Mouse (Mus musculus) stomach, postnatal 0 days (tissue): ENCODE measurements around the gene Cntn3. TPM values are rescaled to one million over a fixed set of nuclear protein-coding genes. Genes with fewer than 3 reads are reported as not detected.

Source experiments
- ATAC-seq: fragments of 200-750 bp; cut with Nextera tagmentation; 2 replicates; pipeline ENCODE4 v1.8.0; 2017; ENCODE audit not compliant: low FRiP score, low TSS enrichment
- DNase-seq: peaks from one replicate; pipeline ENCODE4 v3.0.0-alpha.2; 2016; ENCODE audit warnings: low spot score
- H3K27ac ChIP-seq: fragments of 300-500 bp; sonication (generic); replicated peaks from 2 replicates; pipeline ENCODE4 v1.5.1; 2014; ENCODE audit warnings: mild to moderate bottlenecking, control low read depth
- H3K27me3 ChIP-seq: fragments of 300-500 bp; sonication (generic); 2 replicates; pipeline ENCODE4 v1.6.1; 2014; ENCODE audit warnings: low read length; ENCODE audit not compliant: control insufficient read depth, insufficient read depth
- H3K36me3 ChIP-seq: fragments of 300-500 bp; sonication (generic); 2 replicates; pipeline ENCODE4 v1.6.1; 2014; ENCODE audit warnings: low read length, mixed read lengths; ENCODE audit not compliant: control insufficient read depth, insufficient read depth
- H3K4me1 ChIP-seq: fragments of 300-500 bp; sonication (generic); replicated peaks from 2 replicates; pipeline ENCODE4 v1.6.1; 2014; ENCODE audit warnings: antibody characterized with exemption; ENCODE audit not compliant: control insufficient read depth, insufficient read depth
- H3K4me2 ChIP-seq: fragments of 300-500 bp; sonication (generic); replicated peaks from 2 replicates; pipeline ENCODE4 v1.6.1; 2014; ENCODE audit warnings: low read depth, mild to moderate bottlenecking, control low read depth, moderate library complexity
- H3K4me3 ChIP-seq: fragments of 300-500 bp; sonication (generic); 2 replicates; pipeline ENCODE4 v1.5.1; 2014; ENCODE audit warnings: low read depth, low read length, control low read depth
- H3K9ac ChIP-seq: fragments of 300-500 bp; sonication (generic); 2 replicates; pipeline ENCODE4 v1.6.1; 2014; ENCODE audit warnings: mild to moderate bottlenecking, low read length, control low read depth, mixed read lengths
- H3K9me3 ChIP-seq: fragments of 300-500 bp; sonication (generic); 2 replicates; pipeline ENCODE4 v1.6.1; 2016; ENCODE audit warnings: low read length; ENCODE audit not compliant: control insufficient read depth
- CTCF ChIP-seq: IDR thresholded peaks from 2 replicates; pipeline ENCODE4 v1.5.1; 2016; ENCODE audit warnings: antibody characterized with exemption, low read depth, mild to moderate bottlenecking, moderate library complexity
- EP300 ChIP-seq: optimal IDR thresholded peaks from 2 replicates; pipeline ENCODE3; 2016; ENCODE audit warnings: antibody characterized with exemption
- whole genome bisulfite sequencing: fragments of 180-500 bp; shearing (Covaris S2); extraction: QIAGEN DNeasy Blood & Tissue Kit; methylation state at CpG from one replicate; pipeline ENCODE4 v1.1.7; 2014; 5-methylcytosine and 5-hydroxymethylcytosine counted together
- polyA plus RNA-seq: library from polyadenylated mRNA; unstranded; fragments of >200 nt; fragmentation: Nextera tagmentation; extraction: Ambion mirVana; gene quantifications from 2 replicates; pipeline ENCODE4 v1.2.1, GENCODE M21; 2015

Gene Cntn3
- polyA plus RNA-seq, 1 experiment from 2014 or later = 1.1 TPM

- 40% methylated on average over 1 of the region's 1 CpGs for WGBS
- Histone ChIP-seq H3K27me3 (no peaks in the 10 kb centered on the region), H3K36me3 (no peaks in the 10 kb centered on the region), H3K4me1 (no peaks in the 10 kb centered on the region), H3K9ac (no peak overlapping the region), H3K9me3 (no peaks in the 10 kb centered on the region), H3K4me3 (no peak overlapping the region), H3K4me2 (no peak overlapping the region), H3K27ac (no peak overlapping the region)
- ATAC-seq (no peak), DNase-seq (no peak)
- TF ChIP-seq CTCF (no peak), EP300 (no peak)
Observed at GRCm38 (mm10) chr6:102186316-102186715, 386.6 kb downstream of the Cntn3 start.

GRCm38 (mm10) chr6:102170913-102171312, 402.0 kb downstream of the Cntn3 start:
- H3K4me2 ChIP-seq = no peak overlapping the region
- H3K9me3 ChIP-seq = no peaks in the 10 kb centered on the region
- H3K4me3 ChIP-seq = no peak overlapping the region
- no peak overlapping the region for H3K27ac ChIP-seq
- TF ChIP-seq EP300 (no peak), CTCF (peak; percentile 86)
- DNase-seq (no peak), ATAC-seq (no peak)
- no peaks in the 10 kb centered on the region for H3K36me3 ChIP-seq
- H3K4me1 ChIP-seq = no peaks in the 10 kb centered on the region
- no peaks in the 10 kb centered on the region for H3K27me3 ChIP-seq
- 46% methylated on average over 6 of the region's 6 CpGs for WGBS
- no peak overlapping the region for H3K9ac ChIP-seq

- TF ChIP-seq CTCF = no peak
- no peak overlapping the region for H3K27ac ChIP-seq
- H3K9ac ChIP-seq = no peak overlapping the region
- H3K9me3 ChIP-seq = no peaks in the 10 kb centered on the region
- ATAC-seq = no peak
- 90% methylated on average over 3 of the region's 3 CpGs for WGBS
- H3K36me3 ChIP-seq = no peaks in the 10 kb centered on the region
- no peaks in the 10 kb centered on the region for H3K27me3 ChIP-seq
- no peak overlapping the region for H3K4me3 ChIP-seq
- no peak for DNase-seq
- no peaks in the 10 kb centered on the region for H3K4me1 ChIP-seq
- H3K4me2 ChIP-seq = no peak overlapping the region
Observed at GRCm38 (mm10) chr6:102161186-102161585, 411.7 kb downstream of the Cntn3 start.

- ATAC-seq (no peak), DNase-seq (no peak)
- Histone ChIP-seq H3K27ac (no peak overlapping the region), H3K4me1 (no peaks in the 10 kb centered on the region), H3K4me3 (no peak overlapping the region), H3K9me3 (no peaks in the 10 kb centered on the region), H3K4me2 (no peak overlapping the region), H3K9ac (no peak overlapping the region), H3K36me3 (no peaks in the 10 kb centered on the region), H3K27me3 (no peaks in the 10 kb centered on the region)
- WGBS = 90% methylated on average over 4 of the region's 4 CpGs
- TF ChIP-seq CTCF = no peak
- TF ChIP-seq EP300 = no peak
Observed at GRCm38 (mm10) chr6:102121676-102122075, 451.2 kb downstream of the Cntn3 start.

GRCm38 (mm10) chr6:102120003-102120402, 452.9 kb downstream of the Cntn3 start:
- ATAC-seq (no peak), DNase-seq (no peak)
- Histone ChIP-seq H3K4me1 (no peaks in the 10 kb centered on the region), H3K4me2 (no peak overlapping the region), H3K27me3 (no peaks in the 10 kb centered on the region), H3K36me3 (no peaks in the 10 kb centered on the region), H3K9me3 (no peaks in the 10 kb centered on the region), H3K27ac (no peak overlapping the region), H3K9ac (no peak overlapping the region), H3K4me3 (no peak overlapping the region)
- 55% methylated on average over 2 of the region's 2 CpGs for WGBS
- TF ChIP-seq EP300 (no peak), CTCF (no peak)

GRCm38 (mm10) chr6:102113629-102114028, 459.3 kb downstream of the Cntn3 start:
- no peak overlapping the region for H3K27ac ChIP-seq

More at GRCm38 (mm10) chr6:102113629-102114028, 459.3 kb downstream of the Cntn3 start:
- no peaks in the 10 kb centered on the region for H3K4me1 ChIP-seq
- ATAC-seq = no peak
- H3K9me3 ChIP-seq = no peaks in the 10 kb centered on the region
- H3K9ac ChIP-seq = no peak overlapping the region
- H3K36me3 ChIP-seq = no peaks in the 10 kb centered on the region
- DNase-seq = no peak
- no peak overlapping the region for H3K4me2 ChIP-seq
- H3K4me3 ChIP-seq = no peak overlapping the region
- 57% methylated on average over 2 of the region's 2 CpGs for WGBS
- no peaks in the 10 kb centered on the region for H3K27me3 ChIP-seq
- TF ChIP-seq CTCF = no peak
- TF ChIP-seq EP300 = no peak
